Comparison of ENCODE assay signal across 9 mouse cellular contexts in genomic region chr9:50693631-50694030, GRCm38 (mm10). TPM values are rescaled to one million over a fixed set of nuclear protein-coding genes. Genes with fewer than 3 reads are reported as not detected.
DNase-seq lines count a peak whose midpoint lies in the region; ATAC-seq and TF ChIP-seq lines count a peak whose summit lies in the region.
"Had no signal": no experiment of that assay in that cellular context is flagged by ENCODE, and none has a peak within 500 bp of the region (broad histone marks: within the 10 kb centered on the region; RNA-seq: fewer than 3 reads in every experiment).

No protein-coding gene starts in this region.

- peak; percentile 21 for DNase-seq in adrenal gland, adult 2 months
- DNase-seq in adrenal gland, adult 8-10 months = no peak
- DNase-seq in ovary, postnatal 36 days (ENCODE audit: low spot score) = peak; percentile 20
- DNase-seq in ovary, postnatal 10 days (ENCODE audit: low spot score) = no peak
- peak; percentile 68 for DNase-seq in embryonic facial prominence, embryonic 11.5 days (ENCODE audit: low spot score)
- DNase-seq in kidney, postnatal 0 days (ENCODE audit: low spot score) = peak; percentile 73
- DNase-seq in lung, postnatal 0 days (ENCODE audit: low spot score) = peak; percentile 80
- peak; percentile 62 for DNase-seq in testis, postnatal 10 days (ENCODE audit: low spot score)

- H3K27me3 ChIP-seq in embryonic facial prominence, embryonic 11.5 days (ENCODE audit: control insufficient read depth, insufficient read depth, low read length) = no peaks in the 10 kb centered on the region
- no peaks in the 10 kb centered on the region for H3K27me3 ChIP-seq in kidney, postnatal 0 days (ENCODE audit: insufficient read depth, low read length)
- H3K27me3 ChIP-seq in lung, postnatal 0 days (replicated peaks; ENCODE audit: insufficient read depth, low read length) = no peaks in the 10 kb centered on the region
- H3K27me3 ChIP-seq: heart, embryonic 15.5 days had no signal

- peaks cover 4% of the 10 kb centered on the region; the same call in 1 of the 2 replicates for H3K4me1 ChIP-seq in embryonic facial prominence, embryonic 11.5 days (ENCODE audit: control insufficient read depth, insufficient read depth, low read length)
- H3K4me1 ChIP-seq in kidney, postnatal 0 days (replicated peaks; ENCODE audit: insufficient read depth, low read length) = no peaks in the 10 kb centered on the region
- peaks cover 3% of the 10 kb centered on the region; the same call in 1 of the 2 replicates for H3K4me1 ChIP-seq in lung, postnatal 0 days (ENCODE audit: insufficient read depth, low read depth, low read length)

- ATAC-seq in embryonic facial prominence, embryonic 11.5 days (replicated peaks; ENCODE audit: insufficient number of reproducible peaks, low FRiP score, low TSS enrichment, low read depth) = no peak
- peak; percentile 80; the same call in 1 of the 2 replicates for ATAC-seq in kidney, postnatal 0 days (replicated peaks; ENCODE audit: low FRiP score, low read depth)
- peak; percentile 66 for ATAC-seq in lung, postnatal 0 days

- no peak overlapping the region for H3K4me2 ChIP-seq in embryonic facial prominence, embryonic 11.5 days (ENCODE audit: low read depth, low read length)
- H3K4me2 ChIP-seq in kidney, postnatal 0 days (ENCODE audit: low read length) = peak overlapping the region; percentile 36
- H3K4me2 ChIP-seq in lung, postnatal 0 days (replicated peaks; ENCODE audit: low read depth, low read length) = no peak overlapping the region
- H3K4me2 ChIP-seq: heart, embryonic 15.5 days had no signal

- no peak for TF ChIP-seq EP300 in lung, postnatal 0 days (IDR thresholded peaks at IDR 0.05)

- TF ChIP-seq CTCF in kidney, postnatal 0 days (IDR thresholded peaks at IDR 0.05; ENCODE audit: low read depth) = peak; percentile 84
- TF ChIP-seq CTCF in lung, postnatal 0 days (IDR thresholded peaks at IDR 0.05) = peak; percentile 76

- H3K27ac ChIP-seq in embryonic facial prominence, embryonic 11.5 days (replicated peaks; ENCODE audit: low read depth, low read length) = no peak overlapping the region
- peak overlapping the region; percentile 68 for H3K27ac ChIP-seq in kidney, postnatal 0 days
- no peak overlapping the region for H3K27ac ChIP-seq in lung, postnatal 0 days (ENCODE audit: low read length)
- H3K27ac ChIP-seq: heart, embryonic 15.5 days had no signal

- H3K36me3 ChIP-seq in embryonic facial prominence, embryonic 11.5 days (replicated peaks; ENCODE audit: control insufficient read depth, insufficient read depth, low read depth, low read length) = peaks cover 3% of the 10 kb centered on the region; the same call in 1 of the 2 replicates
- no peaks in the 10 kb centered on the region for H3K36me3 ChIP-seq in kidney, postnatal 0 days (ENCODE audit: insufficient read depth, low read length)
- no peaks in the 10 kb centered on the region for H3K36me3 ChIP-seq in lung, postnatal 0 days (ENCODE audit: insufficient read depth, low read length)

- H3K4me3 ChIP-seq in embryonic facial prominence, embryonic 11.5 days (ENCODE audit: low read depth, low read length) = no peak overlapping the region
- 0 out of 2 replicates have a peak overlapping the region, but pooled peaks have one; percentile 6 for H3K4me3 ChIP-seq in kidney, postnatal 0 days (replicated peaks; ENCODE audit: low read depth, low read length)
- no peak overlapping the region for H3K4me3 ChIP-seq in lung, postnatal 0 days (ENCODE audit: low read depth, low read length)
- H3K4me3 ChIP-seq: heart, embryonic 15.5 days had no signal

- whole genome bisulfite sequencing in embryonic facial prominence, embryonic 11.5 days = 25% methylated on average over 10 of the region's 10 CpGs
- WGBS in kidney, postnatal 0 days = 24% methylated on average over 10 of the region's 10 CpGs
- WGBS in lung, postnatal 0 days = 19% methylated on average over 10 of the region's 10 CpGs

- H3K9me3 ChIP-seq in embryonic facial prominence, embryonic 11.5 days (replicated peaks; ENCODE audit: control insufficient read depth, low read length) = no peaks in the 10 kb centered on the region
- H3K9me3 ChIP-seq in kidney, postnatal 0 days (replicated peaks; ENCODE audit: low read length) = no peaks in the 10 kb centered on the region
- H3K9me3 ChIP-seq in lung, postnatal 0 days (ENCODE audit: low read length) = no peaks in the 10 kb centered on the region
- H3K9me3 ChIP-seq: heart, embryonic 15.5 days had no signal

- no peak overlapping the region for H3K9ac ChIP-seq in embryonic facial prominence, embryonic 11.5 days (replicated peaks; ENCODE audit: low read length)
- H3K9ac ChIP-seq in kidney, postnatal 0 days (ENCODE audit: low read depth, low read length) = no peak overlapping the region
- no peak overlapping the region for H3K9ac ChIP-seq in lung, postnatal 0 days (replicated peaks; ENCODE audit: low read depth)
- H3K9ac ChIP-seq: heart, embryonic 15.5 days had no signal

RNA-seq across cellular contexts. Expression of gene Dlat, which starts 34.1 kb away (rescaled TPM):
- 100 to 1,000 TPM; 152 to 160 TPM for total RNA-seq in adrenal gland, adult 2 months (2021)
- polyA plus RNA-seq in adrenal gland, adult 2 months (2012; rRNA removed) = 30.1 and 32.5 TPM in 2 replicates
- 100 to 1,000 TPM in 2 of 4 experiments, 10 to 100 TPM in 2; 71.5 to 123 (median 102) TPM for total RNA-seq in adrenal gland, adult 8-10 months (2022)
- polyA plus RNA-seq in embryonic facial prominence, embryonic 11.5 days (2014; fragmentation: Nextera tagmentation; extraction: Ambion mirVana) = 61.2 and 65.6 TPM in 2 replicates
- polyA plus RNA-seq in kidney, postnatal 0 days (2015; fragmentation: Nextera tagmentation; extraction: Ambion mirVana) = 84.6 and 86.5 TPM in 2 replicates
- 27.2 and 30.0 TPM in 2 replicates for polyA plus RNA-seq in lung, postnatal 0 days (2015; fragmentation: Nextera tagmentation; extraction: Ambion mirVana)

RNA-seq across cellular contexts. Expression of gene Dixdc1, which starts 45.7 kb away (rescaled TPM):
- 1 to 10 TPM; 5.2 to 8.9 TPM for total RNA-seq in adrenal gland, adult 2 months (2021)
- 1.7 and 1.8 TPM in 2 replicates for polyA plus RNA-seq in adrenal gland, adult 2 months (2012; rRNA removed)
- 10 to 100 TPM in 3 of 4 experiments, 1 to 10 TPM in 1; 9.5 to 13.6 (median 11.7) TPM for total RNA-seq in adrenal gland, adult 8-10 months (2022)
- 24.2 and 25.3 TPM in 2 replicates for polyA plus RNA-seq in embryonic facial prominence, embryonic 11.5 days (2014; fragmentation: Nextera tagmentation; extraction: Ambion mirVana)
- 7.3 and 7.5 TPM in 2 replicates for polyA plus RNA-seq in kidney, postnatal 0 days (2015; fragmentation: Nextera tagmentation; extraction: Ambion mirVana)
- polyA plus RNA-seq in lung, postnatal 0 days (2015; fragmentation: Nextera tagmentation; extraction: Ambion mirVana) = 5.4 and 7.5 TPM in 2 replicates

RNA-seq across cellular contexts. Expression of gene 2310030G06Rik, which starts 52.7 kb away (rescaled TPM):
- 1 to 10 TPM; 4.3 to 6.1 TPM for total RNA-seq in adrenal gland, adult 2 months (2021)
- 1.5 and 1.7 TPM in 2 replicates for polyA plus RNA-seq in adrenal gland, adult 2 months (2012; rRNA removed)
- total RNA-seq in adrenal gland, adult 8-10 months (2022) = 1 to 10 TPM; 6.6 to 9.3 (median 7.9) TPM
- 3.4 and 3.8 TPM in 2 replicates for polyA plus RNA-seq in embryonic facial prominence, embryonic 11.5 days (2014; fragmentation: Nextera tagmentation; extraction: Ambion mirVana)
- polyA plus RNA-seq in kidney, postnatal 0 days (2015; fragmentation: Nextera tagmentation; extraction: Ambion mirVana) = 26.8 and 27.1 TPM in 2 replicates
- 28.5 and 29.8 TPM in 2 replicates for polyA plus RNA-seq in lung, postnatal 0 days (2015; fragmentation: Nextera tagmentation; extraction: Ambion mirVana)

RNA-seq across cellular contexts. Expression of gene Cryab, which starts 57.5 kb away (rescaled TPM):
- 10 to 100 TPM; 28.6 to 46.1 TPM for total RNA-seq in adrenal gland, adult 2 months (2021)
- polyA plus RNA-seq in adrenal gland, adult 2 months (2012; rRNA removed) = 67.3 and 78.0 TPM in 2 replicates
- 10 to 100 TPM; 26.8 to 60.1 (median 38.2) TPM for total RNA-seq in adrenal gland, adult 8-10 months (2022)
- polyA plus RNA-seq in embryonic facial prominence, embryonic 11.5 days (2014; fragmentation: Nextera tagmentation; extraction: Ambion mirVana) = 17.4 and 23.2 TPM in 2 replicates
- polyA plus RNA-seq in kidney, postnatal 0 days (2015; fragmentation: Nextera tagmentation; extraction: Ambion mirVana) = 198 and 233 TPM in 2 replicates
- 442 and 571 TPM in 2 replicates for polyA plus RNA-seq in lung, postnatal 0 days (2015; fragmentation: Nextera tagmentation; extraction: Ambion mirVana)

RNA-seq across cellular contexts. Expression of gene Hspb2, which starts 58.5 kb away (rescaled TPM):
- 1 to 10 TPM; 1.2 to 3.6 TPM for total RNA-seq in adrenal gland, adult 2 months (2021)
- polyA plus RNA-seq in adrenal gland, adult 2 months (2012; rRNA removed) = 9.2 and 10.2 TPM in 2 replicates
- total RNA-seq in adrenal gland, adult 8-10 months (2022) = 1 to 10 TPM; 3.0 to 3.2 (median 3.1) TPM
- 3.0 and 4.4 TPM in 2 replicates for polyA plus RNA-seq in embryonic facial prominence, embryonic 11.5 days (2014; fragmentation: Nextera tagmentation; extraction: Ambion mirVana)
- polyA plus RNA-seq in kidney, postnatal 0 days (2015; fragmentation: Nextera tagmentation; extraction: Ambion mirVana) = 5.5 and 7.4 TPM in 2 replicates
- polyA plus RNA-seq in lung, postnatal 0 days (2015; fragmentation: Nextera tagmentation; extraction: Ambion mirVana) = 30.8 and 32.4 TPM in 2 replicates

Comparison
In these comparisons a context has a peak if more than half of its experiments do, and no peak if none do; other contexts are left out.
1. DNase-seq: peak in adrenal gland, adult 2 months (single experiment), ovary, postnatal 36 days (single experiment), embryonic facial prominence, embryonic 11.5 days (single experiment), kidney, postnatal 0 days (single experiment), lung, postnatal 0 days (single experiment) and testis, postnatal 10 days (single experiment); none in adrenal gland, adult 8-10 months (single experiment) and ovary, postnatal 10 days (single experiment).